Mouse (Mus musculus): ENCODE measurements around the gene Ppil3. TPM values are rescaled to one million over a fixed set of nuclear protein-coding genes. Genes with fewer than 3 reads are reported as not detected.
A peak's percentile ranks its signal among the peaks of the same experiment; 100 is the strongest.

The Ppil3 gene
- polyA plus RNA-seq, 1 experiment, result 0.43 TPM

DNA sequence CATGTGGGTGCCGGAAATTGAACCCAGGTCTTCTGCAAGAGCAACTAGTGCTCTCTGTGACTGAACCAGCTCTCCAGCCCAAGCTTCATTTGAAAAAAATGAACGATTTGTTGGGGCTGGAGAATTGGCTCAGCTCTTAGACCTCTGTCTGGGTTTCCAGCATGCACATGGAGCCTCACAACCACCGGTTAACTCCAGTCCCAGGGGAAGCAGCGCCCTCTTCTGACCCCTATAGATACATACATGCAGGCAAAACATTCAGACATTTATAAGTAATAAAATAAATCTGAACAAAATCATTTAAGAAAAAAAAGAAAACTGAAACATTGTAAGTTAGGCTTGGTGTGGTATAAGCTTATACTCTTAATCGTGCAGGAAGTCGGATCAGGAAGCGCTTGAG, 3.1 kb upstream of the Ppil3 start:
- no peak for TF ChIP-seq GATA1 (IDR thresholded peaks at IDR 0.05; ENCODE audit: low read length)
- no peak for TF ChIP-seq TAL1 (IDR thresholded peaks at IDR 0.05; ENCODE audit: low read length)
- Histone ChIP-seq H3K4me1 (ENCODE audit: control insufficient read depth) (peaks cover 43% of the 10 kb centered on the region), H3K36me3 (ENCODE audit: control insufficient read depth) (peaks cover 53% of the 10 kb centered on the region), H3K4me3 (replicated peaks) (no peak overlapping the region), H3K9me3 (ENCODE audit: control insufficient read depth, low read length) (no peaks in the 10 kb centered on the region; the same call in 1 of the 2 replicates), H3K27me3 (ENCODE audit: control insufficient read depth) (no peaks in the 10 kb centered on the region)

GRCm38 (mm10) chr1:58447766-58448165, 2.5 kb upstream of the Ppil3 start:
- H3K36me3 ChIP-seq (ENCODE audit: control insufficient read depth), result peaks cover 46% of the 10 kb centered on the region
- H3K4me1 ChIP-seq (ENCODE audit: control insufficient read depth), result peaks cover 43% of the 10 kb centered on the region
- TF ChIP-seq TAL1 (IDR thresholded peaks at IDR 0.05; ENCODE audit: low read length) (no peak), GATA1 (IDR thresholded peaks at IDR 0.05; ENCODE audit: low read length) (no peak)
- no peak overlapping the region for H3K4me3 ChIP-seq (replicated peaks)
- no peaks in the 10 kb centered on the region for H3K9me3 ChIP-seq (ENCODE audit: control insufficient read depth, low read length)
- H3K27me3 ChIP-seq (ENCODE audit: control insufficient read depth), result no peaks in the 10 kb centered on the region

DNA sequence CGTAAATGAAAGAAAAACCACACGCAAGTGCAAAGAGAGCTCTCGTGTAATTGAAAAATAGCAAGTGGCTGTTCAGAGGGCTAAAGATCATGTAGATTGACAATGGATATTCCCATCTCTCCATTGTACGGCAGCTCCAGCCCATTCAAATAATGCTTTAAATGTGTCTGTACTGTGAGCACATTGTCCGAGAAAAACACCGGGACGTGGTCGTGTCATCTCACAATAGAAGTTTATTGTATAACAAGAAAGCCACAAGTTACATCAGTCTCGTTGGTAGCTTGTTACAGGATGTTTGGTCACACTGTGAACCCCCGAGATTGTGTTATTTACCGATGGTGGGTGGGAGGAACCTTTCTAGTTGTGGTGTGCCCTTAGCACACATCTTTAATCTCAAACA, 575 bp upstream of the Ppil3 start:
- Histone ChIP-seq H3K27me3 (ENCODE audit: control insufficient read depth) (no peaks in the 10 kb centered on the region), H3K9me3 (ENCODE audit: control insufficient read depth, low read length) (no peaks in the 10 kb centered on the region), H3K4me1 (ENCODE audit: control insufficient read depth) (peaks cover 43% of the 10 kb centered on the region), H3K4me3 (replicated peaks) (peak overlapping the region; percentile 84), H3K36me3 (ENCODE audit: control insufficient read depth) (peaks cover 38% of the 10 kb centered on the region)
- TF ChIP-seq TAL1 (IDR thresholded peaks at IDR 0.05; ENCODE audit: low read length) (no peak), GATA1 (IDR thresholded peaks at IDR 0.05; ENCODE audit: low read length) (no peak)

GRCm38 (mm10) chr1:58444691-58445090, 595 bp downstream of the Ppil3 start:
- Histone ChIP-seq H3K27me3 (ENCODE audit: control insufficient read depth) (no peaks in the 10 kb centered on the region), H3K4me1 (ENCODE audit: control insufficient read depth) (peaks cover 45% of the 10 kb centered on the region), H3K4me3 (replicated peaks) (peak overlapping the region; percentile 84), H3K9me3 (ENCODE audit: control insufficient read depth, low read length) (no peaks in the 10 kb centered on the region), H3K36me3 (ENCODE audit: control insufficient read depth) (peaks cover 37% of the 10 kb centered on the region)
- no peak for TF ChIP-seq GATA1 (IDR thresholded peaks at IDR 0.05; ENCODE audit: low read length)
- TF ChIP-seq TAL1 (IDR thresholded peaks at IDR 0.05; ENCODE audit: low read length), result no peak

GRCm38 (mm10) chr1:58424551-58424950, 20.7 kb downstream of the Ppil3 start:
- TF ChIP-seq TAL1 (IDR thresholded peaks at IDR 0.05; ENCODE audit: low read length), result no peak
- TF ChIP-seq GATA1 (IDR thresholded peaks at IDR 0.05; ENCODE audit: low read length), result no peak
- Histone ChIP-seq H3K27me3 (ENCODE audit: control insufficient read depth) (no peaks in the 10 kb centered on the region), H3K9me3 (ENCODE audit: control insufficient read depth, low read length) (no peaks in the 10 kb centered on the region), H3K4me3 (replicated peaks) (peak overlapping the region; percentile 90), H3K4me1 (ENCODE audit: control insufficient read depth) (peaks cover 35% of the 10 kb centered on the region), H3K36me3 (ENCODE audit: control insufficient read depth) (peaks cover 34% of the 10 kb centered on the region)

- H3K36me3 ChIP-seq (ENCODE audit: control insufficient read depth), result peaks cover 43% of the 10 kb centered on the region
- peaks cover 37% of the 10 kb centered on the region for H3K4me1 ChIP-seq (ENCODE audit: control insufficient read depth)
- H3K27me3 ChIP-seq (ENCODE audit: control insufficient read depth), result no peaks in the 10 kb centered on the region
- TF ChIP-seq GATA1 (IDR thresholded peaks at IDR 0.05; ENCODE audit: low read length), result no peak
- no peak for TF ChIP-seq TAL1 (IDR thresholded peaks at IDR 0.05; ENCODE audit: low read length)
- H3K9me3 ChIP-seq (ENCODE audit: control insufficient read depth, low read length), result no peaks in the 10 kb centered on the region
- H3K4me3 ChIP-seq (replicated peaks), result peak within 1 kb of the TSS; percentile 90
Observed at GRCm38 (mm10) chr1:58423371-58424248, 21.7 kb downstream of the Ppil3 start, which contains the start of gene Clk1. Clk1 (minus strand) TSS chr1:58424066.

GRCm38 (mm10) chr1:58422879-58423278, 22.4 kb downstream of the Ppil3 start:
- H3K4me1 ChIP-seq (ENCODE audit: control insufficient read depth), result peaks cover 40% of the 10 kb centered on the region
- no peaks in the 10 kb centered on the region for H3K27me3 ChIP-seq (ENCODE audit: control insufficient read depth)
- peak overlapping the region; percentile 90 for H3K4me3 ChIP-seq (replicated peaks)
- peaks cover 50% of the 10 kb centered on the region for H3K36me3 ChIP-seq (ENCODE audit: control insufficient read depth)
- TF ChIP-seq GATA1 (IDR thresholded peaks at IDR 0.05; ENCODE audit: low read length), result no peak
- no peaks in the 10 kb centered on the region for H3K9me3 ChIP-seq (ENCODE audit: control insufficient read depth, low read length)

DNA sequence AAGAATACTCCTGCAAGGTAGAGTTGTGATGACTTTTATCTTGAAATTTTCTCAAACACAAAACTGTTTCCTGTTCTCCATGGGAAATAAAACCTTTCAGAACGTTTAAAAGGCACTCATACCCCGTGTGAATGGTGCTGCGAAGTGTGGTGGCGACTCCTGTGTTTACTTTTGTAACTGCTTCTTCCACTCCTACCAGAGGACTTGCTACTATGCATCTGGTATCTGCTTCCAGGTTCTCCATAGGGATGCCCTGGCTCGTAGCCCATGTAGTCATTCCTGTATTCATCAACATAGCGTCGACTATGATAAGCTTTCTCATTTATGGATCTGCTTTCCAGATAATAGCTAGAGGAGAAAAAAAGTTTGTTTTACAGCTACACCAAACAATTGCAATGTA, 24.3 kb downstream of the Ppil3 start:
- TF ChIP-seq GATA1 (IDR thresholded peaks at IDR 0.05; ENCODE audit: low read length), result no peak
- TF ChIP-seq TAL1 (IDR thresholded peaks at IDR 0.05; ENCODE audit: low read length), result no peak
- H3K36me3 ChIP-seq (ENCODE audit: control insufficient read depth), result peaks cover 69% of the 10 kb centered on the region
- peak overlapping the region; percentile 90 for H3K4me3 ChIP-seq (replicated peaks)

GRCm38 (mm10) chr1:58420032-58420431, 25.3 kb downstream of the Ppil3 start:
- peaks cover 39% of the 10 kb centered on the region for H3K4me1 ChIP-seq (ENCODE audit: control insufficient read depth)
- peaks cover 78% of the 10 kb centered on the region for H3K36me3 ChIP-seq (ENCODE audit: control insufficient read depth)
- no peak overlapping the region for H3K4me3 ChIP-seq (replicated peaks)
- TF ChIP-seq TAL1 (IDR thresholded peaks at IDR 0.05; ENCODE audit: low read length), result no peak
- no peak for TF ChIP-seq GATA1 (IDR thresholded peaks at IDR 0.05; ENCODE audit: low read length)
- no peaks in the 10 kb centered on the region for H3K27me3 ChIP-seq (ENCODE audit: control insufficient read depth)
- H3K9me3 ChIP-seq (ENCODE audit: control insufficient read depth, low read length), result no peaks in the 10 kb centered on the region

More for the DNA sequence above, 24.3 kb downstream of the Ppil3 start:
- Histone ChIP-seq H3K9me3 (ENCODE audit: control insufficient read depth, low read length) (no peaks in the 10 kb centered on the region), H3K27me3 (ENCODE audit: control insufficient read depth) (no peaks in the 10 kb centered on the region), H3K4me1 (ENCODE audit: control insufficient read depth) (peaks cover 41% of the 10 kb centered on the region)

Measured in erythroblast, embryonic 14.5 days (primary cell).